Mouse (Mus musculus): ENCODE data around the gene Bex1. TPM values are rescaled to one million over a fixed set of nuclear protein-coding genes. Genes with fewer than 3 reads are reported as not detected.

Bex1 gene
- total RNA-seq, 2 experiments from 2014 or later = 64.9 to 73.4 TPM

GRCm38 (mm10) chrX:136172786-136173185, 42.5 kb downstream of the Bex1 start:
- DNase-seq (ENCODE audit: extremely low spot score in 1 of 2, low spot score in 1 of 2) = no peak

DNA sequence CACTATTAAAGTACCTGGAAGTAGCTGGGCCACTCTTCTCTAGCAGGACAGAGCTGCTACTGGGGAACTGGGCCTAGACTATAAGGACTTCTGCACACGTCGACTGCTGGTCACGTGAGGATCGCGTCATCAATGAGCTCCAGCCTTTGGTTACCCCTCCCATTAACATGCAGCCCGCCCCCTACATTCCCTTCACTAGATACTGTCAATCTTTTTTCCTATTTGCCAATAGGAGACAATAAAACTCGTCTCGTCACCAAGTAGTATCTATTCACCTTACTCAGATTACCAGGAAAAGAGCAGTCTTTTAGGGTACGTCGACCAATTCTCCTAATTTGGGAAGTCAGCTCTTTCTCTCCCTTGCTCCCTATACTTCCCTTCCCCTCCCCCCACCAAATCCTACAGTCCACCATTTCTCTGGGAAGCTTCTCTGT, 43.2 kb downstream of the Bex1 start, which contains the start of gene Tceal8:
Gene Tceal8 (minus strand): TSS at position 225 of the 434 bp plus-strand sequence.
- DNase-seq (ENCODE audit: extremely low spot score in 1 of 2, low spot score in 1 of 2) = peak; percentile 28 to 49

- peak; percentile 17 to 18 for DNase-seq (ENCODE audit: extremely low spot score in 1 of 2, low spot score in 1 of 2)
Measured at GRCm38 (mm10) chrX:136171189-136172117, 43.9 kb downstream of the Bex1 start.

GRCm38 (mm10) chrX:136170625-136171024, 44.7 kb downstream of the Bex1 start:
- no peak for DNase-seq (ENCODE audit: extremely low spot score in 1 of 2, low spot score in 1 of 2)

Small RNA genes lying within 50 kb of the gene (microRNA-seq; reads per million reads assigned to microRNA genes)
- 0 reads per million in 2 experiments for gene Mir6383

Other genes starting within 250 kb of the Bex1 start
- 10 to 100 TPM; 64.8 to 76.9 TPM for gene Arxes2, start 221.7 kb downstream of the Bex1 start, total RNA-seq (2021)
- gene Arxes1, start 182.1 kb downstream of the Bex1 start, total RNA-seq (2021) = 10 to 100 TPM; 40.7 to 46.9 TPM
- 100 to 1,000 TPM; 365 to 377 TPM for gene Bex2, start 147.3 kb downstream of the Bex1 start, total RNA-seq (2021)
- gene Nxf3, start 130.3 kb downstream of the Bex1 start, total RNA-seq (2021) = not detected
- gene Bex4, start 76.5 kb downstream of the Bex1 start, total RNA-seq (2021) = 10 to 100 TPM; 21.0 to 22.0 TPM
- gene Tceal8, start 43.2 kb downstream of the Bex1 start, total RNA-seq (2021) = 10 to 100 TPM; 36.6 to 42.7 TPM
- gene Tceal5, start 11.6 kb downstream of the Bex1 start, total RNA-seq (2021) = 100 to 1,000 TPM; 121 to 151 TPM
- gene Tceal7, start 734 bp downstream of the Bex1 start, total RNA-seq (2021) = 1 to 10 TPM in 1 of 2 experiments, under 1 TPM in 1; 0.70 to 1.4 TPM
- gene Tceal9, start 29.6 kb upstream of the Bex1 start, total RNA-seq (2021) = 10 to 100 TPM; 88.5 to 93.5 TPM
- 100 to 1,000 TPM; 317 to 336 TPM for gene Bex3, start 54.7 kb upstream of the Bex1 start, total RNA-seq (2021)